Mouse (Mus musculus) monocyte, adult 2 months (primary cell): ENCODE results near the gene Calr4.

Experiments
- DNase-seq, 2 experiments: peaks; one replicate each; pipeline ENCODE4 v3.0.0; 2022; ENCODE audit warnings: low spot score in 2 of 2, low read depth in 1 of 2

Gene Calr4

GRCm38 (mm10) chr4:109234806-109235350 lies 593 bp downstream of the Calr4 start:
- no peak for DNase-seq

GRCm38 (mm10) chr4:109236186-109236879 lies 2.0 kb downstream of the Calr4 start:
- no peak for DNase-seq

DNA sequence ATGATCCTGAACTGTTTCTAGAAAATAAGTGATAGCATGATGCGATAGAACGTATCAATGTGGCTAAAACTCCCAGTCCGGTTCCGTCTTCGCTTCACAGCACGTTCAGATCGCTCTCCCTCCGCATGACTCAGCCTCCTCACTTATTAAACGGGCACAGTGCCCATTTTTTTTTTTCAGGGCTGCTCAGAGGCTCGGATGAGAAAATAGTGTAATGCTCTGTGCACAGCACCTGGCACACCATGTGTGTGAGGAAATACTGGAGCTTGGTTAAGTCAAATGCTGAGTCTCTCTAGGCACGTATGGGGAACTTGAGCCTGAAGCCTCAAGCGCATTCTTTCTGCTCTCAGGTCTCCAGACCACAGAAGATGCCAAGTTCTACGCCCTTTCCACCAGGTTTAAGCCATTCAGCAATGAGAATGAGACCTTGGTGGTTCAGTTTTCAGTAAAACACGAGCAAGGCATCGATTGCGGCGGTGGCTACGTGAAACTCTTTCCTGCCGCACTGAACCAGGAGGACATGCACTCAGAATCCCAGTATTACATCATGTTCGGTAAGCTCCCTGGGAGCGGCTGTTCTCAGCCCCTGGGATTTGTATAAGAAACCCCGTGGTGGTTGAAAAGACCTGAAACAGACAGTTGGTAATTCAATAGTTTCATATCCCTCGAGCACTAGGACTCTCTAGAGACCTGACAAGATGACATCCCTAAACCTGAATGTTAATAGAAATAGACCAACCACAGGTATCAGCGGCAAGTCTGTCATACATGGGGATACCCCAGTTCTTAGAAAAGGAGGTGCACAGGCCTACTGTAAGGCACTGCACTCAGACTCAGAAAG lies 4.4 kb downstream of the Calr4 start:
- DNase-seq: no peak

DNA sequence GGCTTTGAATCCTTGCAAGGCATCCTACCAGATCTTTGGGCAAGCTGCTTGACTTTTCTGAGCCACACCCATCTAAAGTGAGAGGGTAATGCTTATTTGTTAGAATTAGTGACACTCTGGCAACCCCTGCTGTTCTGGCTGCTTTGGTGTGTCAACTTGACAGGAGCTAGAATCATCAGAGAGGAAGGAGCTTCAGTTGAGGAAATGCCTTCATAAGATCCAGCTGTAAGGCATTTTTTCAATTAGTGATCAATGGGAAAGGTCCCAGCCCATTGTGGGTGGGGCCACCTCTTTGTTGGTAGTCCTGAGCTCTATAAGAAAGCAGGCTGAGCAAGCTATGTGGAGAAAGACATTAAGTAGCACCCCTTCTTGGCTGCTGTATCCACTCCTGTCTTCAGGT lies 6.9 kb downstream of the Calr4 start:
- DNase-seq: no peak

GRCm38 (mm10) chr4:109241934-109242333 lies 7.6 kb downstream of the Calr4 start:
- no peak for DNase-seq

- no peak for DNase-seq
These were observed 10.2 kb downstream of the Calr4 start for GRCm38 (mm10) chr4:109244506-109244905.

- no peak for DNase-seq
These were observed 10.8 kb downstream of the Calr4 start for GRCm38 (mm10) chr4:109245016-109245620.

GRCm38 (mm10) chr4:109251605-109252004 lies 17.3 kb downstream of the Calr4 start:
- DNase-seq: peak in 1 of 2 experiments; percentile 6

GRCm38 (mm10) chr4:109252199-109252598 lies 17.9 kb downstream of the Calr4 start:
- no peak for DNase-seq

GRCm38 (mm10) chr4:109253664-109254151 lies 19.4 kb downstream of the Calr4 start:
- DNase-seq: peak in 1 of 2 experiments; percentile 1

DNA sequence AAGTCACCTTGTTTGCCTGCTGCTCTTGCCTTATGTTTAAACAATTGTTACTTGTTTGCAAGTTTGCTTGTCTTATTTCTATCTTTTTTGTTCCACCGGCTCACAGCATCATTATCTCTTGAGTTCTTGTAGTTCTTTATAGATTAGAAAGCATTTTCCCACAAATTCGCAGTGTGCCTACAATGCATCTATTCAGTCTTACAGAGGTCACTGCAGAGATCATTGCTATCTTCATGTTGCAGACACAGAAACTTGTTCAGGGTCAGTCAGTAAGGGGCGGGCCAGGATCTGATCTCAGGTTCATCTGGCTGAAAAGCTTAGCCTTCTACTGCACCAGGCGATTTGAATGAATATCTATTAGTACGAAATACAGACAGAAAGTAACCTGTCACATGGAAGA lies 20.2 kb downstream of the Calr4 start:
- DNase-seq: no peak

GRCm38 (mm10) chr4:109255321-109255720 lies 21.0 kb downstream of the Calr4 start:
- no peak for DNase-seq

DNA sequence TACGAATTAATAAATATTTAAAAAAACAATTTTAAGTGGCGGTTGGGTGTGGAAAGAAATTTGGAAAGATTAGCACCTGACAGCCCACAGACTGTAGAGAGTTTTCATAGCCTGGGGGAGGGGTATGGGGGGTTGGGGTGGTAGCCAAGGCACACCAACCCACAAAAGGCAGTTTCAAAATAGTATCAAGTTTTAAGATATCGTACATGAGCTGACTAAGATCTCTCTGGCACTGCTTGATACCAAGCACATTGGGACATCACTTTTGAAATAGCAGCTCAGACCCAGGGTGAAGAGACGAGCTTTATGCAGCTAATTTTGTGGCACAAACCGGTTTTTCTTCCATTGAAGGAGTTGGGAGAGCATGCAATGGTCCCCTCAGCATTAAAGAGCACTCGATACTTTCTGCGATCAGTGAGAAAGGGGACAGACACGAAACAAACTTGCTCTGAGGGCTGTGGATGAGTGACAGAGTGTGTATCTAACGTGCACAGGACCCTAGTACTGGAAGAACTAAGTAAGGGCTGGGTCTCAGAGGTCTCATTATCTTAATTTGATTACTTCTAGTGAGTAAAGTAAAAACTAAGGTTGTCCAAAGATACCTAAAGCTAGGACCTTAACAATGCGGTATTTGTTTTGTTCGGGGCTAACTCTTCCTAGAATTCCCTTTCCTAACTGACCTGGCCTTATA lies 21.6 kb downstream of the Calr4 start:
- DNase-seq: no peak

DNA sequence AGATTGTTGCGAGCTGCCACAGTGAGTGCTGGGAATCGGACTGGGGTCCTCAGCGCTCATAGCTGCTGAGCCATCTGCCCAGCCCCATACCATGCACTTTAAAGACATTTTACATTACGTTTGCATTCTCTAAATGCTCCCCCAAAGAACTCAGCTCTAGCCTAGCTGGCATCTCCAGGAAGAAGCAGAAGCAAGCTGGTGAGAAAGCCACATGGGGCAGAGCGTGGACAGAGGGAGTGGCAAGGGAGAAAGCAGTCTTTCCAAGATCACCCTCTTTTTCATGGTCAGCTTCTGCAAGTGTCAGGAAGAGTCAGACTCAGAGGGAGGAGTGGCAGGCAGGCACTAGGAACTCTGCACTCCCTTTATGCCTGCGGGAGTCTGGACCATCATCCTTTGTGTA lies 22.5 kb downstream of the Calr4 start:
- DNase-seq: no peak

- DNase-seq: no peak
These were observed 23.4 kb downstream of the Calr4 start for GRCm38 (mm10) chr4:109257639-109258038.

DNA sequence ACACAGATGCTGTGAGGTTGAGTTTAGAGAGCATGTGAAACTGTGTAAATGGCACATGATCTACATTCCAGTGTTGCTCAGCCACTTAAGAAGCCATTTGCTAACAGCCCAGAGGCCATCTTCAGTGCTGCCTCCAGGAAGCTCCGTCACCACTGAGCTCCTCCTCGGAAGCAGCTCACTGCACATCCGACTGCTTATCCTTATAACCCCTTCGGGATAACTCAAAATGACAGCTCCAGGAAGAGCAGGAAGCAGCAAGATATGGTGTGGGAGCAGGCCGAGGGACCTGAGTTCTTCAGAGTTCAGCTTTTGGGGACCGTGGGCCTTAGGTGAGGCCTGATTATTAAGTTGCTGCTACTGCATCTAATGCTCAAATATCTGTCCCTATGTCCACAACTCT lies 27.8 kb downstream of the Calr4 start:
- DNase-seq: no peak

GRCm38 (mm10) chr4:109266056-109266455 lies 31.8 kb downstream of the Calr4 start:
- no peak for DNase-seq

DNA sequence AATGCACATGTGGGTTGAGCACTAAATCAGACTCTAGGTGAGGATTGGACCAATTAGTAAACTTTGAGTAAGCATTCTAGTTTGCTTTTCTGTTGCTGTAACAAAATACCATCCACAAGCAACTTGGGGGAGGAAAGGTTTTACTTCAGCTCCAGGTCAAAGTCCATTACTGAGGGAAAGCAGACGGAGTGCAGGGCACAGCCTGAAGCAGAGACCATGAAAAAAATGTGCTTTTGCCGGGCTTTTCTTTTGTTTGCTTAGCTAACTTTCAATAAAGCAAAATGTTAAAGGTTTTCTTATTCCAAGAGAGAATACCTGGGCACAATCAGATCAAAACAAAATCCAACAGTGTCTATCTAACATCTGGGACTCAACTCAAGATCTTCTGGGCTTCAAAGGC lies 32.5 kb downstream of the Calr4 start:
- no peak for DNase-seq

DNA sequence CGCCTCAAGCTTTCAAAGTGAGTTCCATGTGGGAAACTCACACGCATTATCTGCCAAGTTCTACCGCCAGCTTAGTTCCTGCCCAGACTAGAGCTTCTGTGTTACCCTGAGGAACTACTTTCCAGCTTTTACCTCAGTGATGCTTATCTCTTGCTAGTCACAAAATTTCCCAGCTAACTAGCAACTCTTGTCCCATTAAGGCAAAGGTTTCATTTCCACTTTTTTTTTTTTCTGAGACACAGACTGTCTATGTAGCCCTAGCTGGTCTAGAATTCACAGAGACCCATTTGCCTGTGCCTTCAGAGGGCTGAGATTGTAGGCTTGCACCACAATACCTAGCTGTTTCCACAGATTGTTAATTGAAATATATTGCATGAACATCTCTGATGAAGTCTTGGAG lies 33.2 kb downstream of the Calr4 start:
- no peak for DNase-seq

DNA sequence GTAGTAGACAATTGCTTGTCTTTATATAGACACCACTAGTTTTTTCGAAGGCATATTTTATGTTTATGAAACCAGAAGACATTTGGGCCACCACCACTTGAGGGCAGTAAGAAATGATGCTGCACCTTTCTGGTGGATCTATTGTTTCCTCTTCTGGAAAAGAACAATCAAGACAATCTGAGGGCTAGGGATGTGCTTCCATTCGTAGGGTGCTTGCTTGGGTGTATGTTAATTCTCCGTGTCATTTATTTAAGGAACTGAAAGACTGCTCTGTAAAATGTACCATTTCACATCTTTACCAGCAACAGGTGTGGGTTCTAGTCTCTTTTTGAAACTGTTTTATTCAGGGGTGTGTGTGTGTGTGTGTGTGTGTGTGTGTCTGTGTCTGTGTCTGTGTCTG lies 34.6 kb downstream of the Calr4 start:
- no peak for DNase-seq

GRCm38 (mm10) chr4:109271803-109272202 lies 37.5 kb downstream of the Calr4 start:
- no peak for DNase-seq
